Mouse (Mus musculus) C2C12 (cell line): ENCODE measurements around the gene 4930447F04Rik. TPM values are rescaled to one million over a fixed set of nuclear protein-coding genes. Genes with fewer than 3 reads are reported as not detected.

Experiments used
- H3K27me3 ChIP-seq: one replicate; pipeline ENCODE4 v1.6.1; 2011; ENCODE audit not compliant: control insufficient read depth, insufficient read depth, insufficient read length
- H3K36me3 ChIP-seq: one replicate; pipeline ENCODE4 v1.6.1; 2011; ENCODE audit not compliant: control insufficient read depth, insufficient read depth
- H3K4me3 ChIP-seq: one replicate; pipeline ENCODE4 v1.5.1; 2011; ENCODE audit warnings: mild to moderate bottlenecking, control low read depth; ENCODE audit not compliant: poor library complexity, insufficient read depth, severe bottlenecking
- H3K79me2 ChIP-seq: one replicate; pipeline ENCODE4 v1.6.1; 2011; ENCODE audit not compliant: control insufficient read depth, insufficient read depth
- H3K79me3 ChIP-seq: one replicate; pipeline ENCODE4 v1.6.1; 2011; ENCODE audit warnings: low read depth, control low read depth
- H3ac ChIP-seq: one replicate; pipeline ENCODE3; 2011; ENCODE audit warnings: low read depth; ENCODE audit not compliant: control insufficient read depth, insufficient read length
- CEBPB ChIP-seq: IDR thresholded peaks from one replicate; pipeline ENCODE4 v1.6.1; 2011; ENCODE audit warnings: low read depth, mild to moderate bottlenecking, control low read depth, moderate library complexity
- CTCF ChIP-seq: IDR thresholded peaks from one replicate; pipeline ENCODE4 v1.5.1; 2011; ENCODE audit not compliant: control insufficient read depth, insufficient read depth, insufficient read length
- FOSL1 ChIP-seq: IDR thresholded peaks from one replicate; pipeline ENCODE4 v1.8.0; 2011; ENCODE audit warnings: mild to moderate bottlenecking, low read length; ENCODE audit not compliant: poor library complexity, insufficient read depth, severe bottlenecking
- MAX ChIP-seq: IDR thresholded peaks from one replicate; pipeline ENCODE4 v1.6.1; 2011; ENCODE audit warnings: mild to moderate bottlenecking, control low read depth
- MYOD1 ChIP-seq: IDR thresholded peaks from one replicate; pipeline ENCODE4 v1.6.1; 2011; ENCODE audit warnings: low read depth; ENCODE audit not compliant: control insufficient read depth, insufficient read length
- MYOG ChIP-seq: IDR thresholded peaks from one replicate; pipeline ENCODE4 v1.6.1; 2011; ENCODE audit not compliant: control insufficient read depth, insufficient read length; ENCODE audit errors: extremely low read depth
- USF1 ChIP-seq: IDR thresholded peaks from one replicate; pipeline ENCODE4 v1.6.1; 2011; ENCODE audit warnings: low read depth, mild to moderate bottlenecking, control low read depth, moderate library complexity
- long read RNA-seq, 2 experiments: library from polyadenylated mRNA; unstranded; transcript quantifications; one replicate each; pipeline ENCODE4 v2.0.0; 2019 to 2020
- polyA plus RNA-seq: library from polyadenylated mRNA; unstranded; fragments of >200 nt; fragmentation: generic; extraction: Trizol; gene quantifications from one replicate; pipeline ENCODE4 v1.2.1, GENCODE M21; 2012; ENCODE audit warnings: missing spikeins

Gene 4930447F04Rik
- not detected for polyA plus RNA-seq
- long read RNA-seq, experiment 1: 0 reads
- long read RNA-seq, experiment 2: 0 reads

DNA sequence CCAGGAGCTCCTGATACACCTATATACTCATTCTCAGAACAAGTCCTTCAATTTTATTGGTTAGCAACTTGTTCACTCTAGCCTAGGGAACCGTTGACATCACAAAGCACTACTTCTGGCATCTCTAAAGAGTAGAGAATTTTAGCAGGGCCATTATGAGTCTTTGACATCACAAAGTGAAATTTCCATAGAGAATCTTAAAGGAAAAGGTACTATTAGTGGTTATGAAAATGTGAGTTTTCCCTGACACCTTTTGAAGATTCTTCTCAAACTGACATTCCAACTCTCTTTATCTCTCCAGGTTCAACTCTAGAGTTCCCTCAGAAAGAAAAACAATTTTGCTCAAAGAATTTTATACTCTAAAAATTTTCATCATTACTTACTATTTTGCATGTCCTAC, at the start of gene 4930447F04Rik:
Gene 4930447F04Rik, minus strand, starts transcription at position 101 of the 400 bp plus-strand sequence.
- no peak within 1 kb of the TSS for H3K4me3 ChIP-seq
- no peaks in the 10 kb centered on the region for H3K27me3 ChIP-seq
- no peaks in the 10 kb centered on the region for H3K36me3 ChIP-seq
- no peak within 1 kb of the TSS for H3ac ChIP-seq
- TF ChIP-seq MYOG: no peak
- TF ChIP-seq MAX: no peak
- TF ChIP-seq FOSL1: no peak
- no peak for TF ChIP-seq MYOD1
- TF ChIP-seq CTCF: no peak
- TF ChIP-seq CEBPB: no peak
- TF ChIP-seq USF1: no peak
- no peaks in the 10 kb centered on the region for H3K79me2 ChIP-seq
- no peaks in the 10 kb centered on the region for H3K79me3 ChIP-seq
